Mouse (Mus musculus) heart, embryonic 13.5 days (tissue): ENCODE measurements at regions not wholly inside any gene's neighbourhood (a gene's known extent, or its start where the extent isn't known, plus 50 kb on each side); places are given as distances from the start of the nearest gene placed in this dataset.

Source experiments
- ATAC-seq: fragments of 200-750 bp; cut with Nextera tagmentation; 2 replicates; pipeline ENCODE4 v1.8.0; 2017; ENCODE audit warnings: moderate TSS enrichment; ENCODE audit not compliant: insufficient number of reproducible peaks, low FRiP score, low TSS enrichment; ENCODE audit errors: extremely low read depth
- H3K27ac ChIP-seq: fragments of 300-500 bp; sonication (generic); replicated peaks from 2 replicates; pipeline ENCODE4 v1.5.1; 2015; ENCODE audit warnings: moderate library complexity, mild to moderate bottlenecking, inconsistent platforms
- H3K27me3 ChIP-seq: fragments of 300-500 bp; sonication (generic); replicated peaks from 2 replicates; pipeline ENCODE4 v1.6.1; 2015; ENCODE audit warnings: mild to moderate bottlenecking, inconsistent platforms
- H3K36me3 ChIP-seq: fragments of 300-500 bp; sonication (generic); 2 replicates; pipeline ENCODE4 v1.6.1; 2015; ENCODE audit warnings: mild to moderate bottlenecking, inconsistent platforms
- H3K4me1 ChIP-seq: fragments of 300-500 bp; sonication (generic); 2 replicates; pipeline ENCODE4 v1.6.1; 2015; ENCODE audit warnings: inconsistent platforms
- H3K4me2 ChIP-seq: fragments of 300-500 bp; sonication (generic); 2 replicates; pipeline ENCODE4 v1.6.1; 2015; ENCODE audit warnings: inconsistent platforms, mild to moderate bottlenecking, moderate library complexity
- H3K4me3 ChIP-seq: fragments of 300-500 bp; sonication (generic); 2 replicates; pipeline ENCODE4 v1.5.1; 2015; ENCODE audit warnings: moderate library complexity, mild to moderate bottlenecking, inconsistent platforms
- H3K9ac ChIP-seq: fragments of 300-500 bp; sonication (generic); 2 replicates; pipeline ENCODE4 v1.6.1; 2015; ENCODE audit warnings: inconsistent platforms, mild to moderate bottlenecking, moderate library complexity
- H3K9me3 ChIP-seq: fragments of 300-500 bp; sonication (generic); 2 replicates; pipeline ENCODE4 v1.6.1; 2016; ENCODE audit warnings: inconsistent platforms
- WGBS: fragments of 180-500 bp; shearing (Covaris S2); methylation state at CpG from one replicate; pipeline ENCODE4 v1.1.7; 2015; ENCODE audit warnings: mixed read lengths; 5-methylcytosine and 5-hydroxymethylcytosine counted together

GRCm38 (mm10) chr2:114454901-114455300 lies 199.9 kb downstream of the Dph6 start:
- Histone ChIP-seq H3K27me3 (no peaks in the 10 kb centered on the region), H3K4me2 (no peak overlapping the region), H3K4me1 (no peaks in the 10 kb centered on the region), H3K9ac (no peak overlapping the region), H3K36me3 (no peaks in the 10 kb centered on the region), H3K27ac (no peak overlapping the region), H3K9me3 (no peaks in the 10 kb centered on the region), H3K4me3 (no peak overlapping the region)
- WGBS, result 68% methylated on average over 2 of the region's 2 CpGs
- no peak for ATAC-seq

DNA sequence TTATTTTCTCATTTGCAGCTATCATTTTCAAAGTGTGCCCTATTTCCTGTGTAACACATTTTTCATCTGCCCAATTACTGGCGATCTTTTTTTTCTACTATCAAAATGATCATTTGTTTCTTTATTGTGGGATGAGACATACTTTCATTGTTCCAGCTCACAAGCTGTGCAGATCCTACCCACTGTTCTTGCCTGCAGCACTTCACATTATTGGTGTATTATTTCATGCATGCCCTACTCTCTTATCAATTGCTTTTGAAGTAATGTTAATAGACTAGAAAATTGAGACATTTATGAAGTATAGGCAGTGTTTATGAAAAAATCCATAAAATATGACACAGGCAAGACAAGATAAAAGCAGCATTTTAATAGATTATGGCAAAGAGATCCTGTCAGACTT lies 204.6 kb downstream of the Dph6 start:
- 76% methylated on average over 1 of the region's 1 CpGs for WGBS
- Histone ChIP-seq H3K9ac (no peak overlapping the region), H3K27me3 (no peaks in the 10 kb centered on the region), H3K4me3 (no peak overlapping the region), H3K4me1 (no peaks in the 10 kb centered on the region), H3K36me3 (no peaks in the 10 kb centered on the region), H3K27ac (no peak overlapping the region), H3K9me3 (no peaks in the 10 kb centered on the region), H3K4me2 (no peak overlapping the region)
- no peak for ATAC-seq

DNA sequence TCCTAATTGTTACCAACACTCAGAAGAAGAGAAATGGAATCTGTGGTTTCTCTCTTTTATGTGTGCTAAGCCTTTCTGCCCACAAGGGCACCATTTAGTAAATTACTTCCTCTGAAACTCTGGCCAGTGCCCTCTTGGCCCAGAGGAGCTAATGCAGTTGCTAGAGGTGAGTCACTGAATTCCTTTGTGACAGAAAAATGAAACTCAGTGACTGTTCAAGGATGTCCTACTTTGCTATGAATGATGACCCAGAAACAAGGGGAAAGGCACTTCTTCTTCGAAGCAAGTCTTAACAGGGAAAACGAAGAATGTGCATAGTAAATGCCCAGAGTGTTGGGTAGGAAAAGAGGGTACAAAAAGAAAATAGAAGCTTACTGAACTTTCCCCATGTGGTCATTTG lies 211.0 kb downstream of the Dph6 start:
- H3K9ac ChIP-seq, result no peak overlapping the region
- no peak for ATAC-seq
- H3K9me3 ChIP-seq, result no peaks in the 10 kb centered on the region
- H3K27me3 ChIP-seq, result no peaks in the 10 kb centered on the region
- H3K36me3 ChIP-seq, result no peaks in the 10 kb centered on the region
- H3K4me3 ChIP-seq, result no peak overlapping the region
- no peaks in the 10 kb centered on the region for H3K4me1 ChIP-seq
- WGBS, result 70% methylated on average over 2 of the region's 2 CpGs
- H3K27ac ChIP-seq, result no peak overlapping the region
- no peak overlapping the region for H3K4me2 ChIP-seq

- no peak overlapping the region for H3K9ac ChIP-seq
- ATAC-seq, result no peak
Observed at GRCm38 (mm10) chr2:114440943-114441342, 213.8 kb downstream of the Dph6 start.

GRCm38 (mm10) chr2:114439668-114440067 lies 215.1 kb downstream of the Dph6 start:
- Histone ChIP-seq H3K27me3 (no peaks in the 10 kb centered on the region), H3K36me3 (no peaks in the 10 kb centered on the region), H3K9ac (no peak overlapping the region), H3K4me3 (no peak overlapping the region), H3K27ac (no peak overlapping the region), H3K9me3 (no peaks in the 10 kb centered on the region), H3K4me2 (no peak overlapping the region), H3K4me1 (no peaks in the 10 kb centered on the region)
- WGBS, result 49% methylated on average over 1 of the region's 1 CpGs
- no peak for ATAC-seq

More at GRCm38 (mm10) chr2:114440943-114441342, 213.8 kb downstream of the Dph6 start:
- H3K4me1 ChIP-seq, result no peaks in the 10 kb centered on the region
- no peaks in the 10 kb centered on the region for H3K36me3 ChIP-seq
- H3K4me2 ChIP-seq, result no peak overlapping the region
- H3K27ac ChIP-seq, result no peak overlapping the region
- 52% methylated on average over 6 of the region's 6 CpGs for WGBS
- H3K9me3 ChIP-seq, result no peaks in the 10 kb centered on the region
- no peak overlapping the region for H3K4me3 ChIP-seq
- no peaks in the 10 kb centered on the region for H3K27me3 ChIP-seq

DNA sequence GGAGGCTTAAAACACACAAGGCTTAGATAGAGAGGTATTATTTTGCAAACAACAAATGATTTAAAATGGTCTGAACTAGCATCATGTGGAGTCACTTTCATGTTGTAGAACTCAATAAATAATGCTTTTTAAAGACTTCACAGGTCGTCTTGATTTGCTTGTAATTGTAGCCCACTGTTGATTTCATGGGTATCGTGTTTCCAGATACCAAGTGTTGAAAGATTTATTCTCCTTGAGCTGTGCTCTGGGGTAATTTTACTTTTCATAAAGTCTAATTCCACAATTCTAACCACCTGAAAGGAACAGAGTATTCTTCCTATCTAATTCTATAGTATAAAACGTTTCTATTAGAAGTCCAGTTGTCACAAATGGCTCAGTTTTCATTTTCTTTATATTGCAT lies 216.7 kb downstream of the Dph6 start:
- H3K27me3 ChIP-seq, result no peaks in the 10 kb centered on the region
- no peak overlapping the region for H3K27ac ChIP-seq
- H3K4me2 ChIP-seq, result no peak overlapping the region
- no peaks in the 10 kb centered on the region for H3K9me3 ChIP-seq
- H3K36me3 ChIP-seq, result no peaks in the 10 kb centered on the region
- H3K4me3 ChIP-seq, result no peak overlapping the region
- H3K4me1 ChIP-seq, result no peaks in the 10 kb centered on the region
- no peak for ATAC-seq
- 36% methylated on average over 3 of the region's 3 CpGs for WGBS
- no peak overlapping the region for H3K9ac ChIP-seq

- Histone ChIP-seq H3K27ac (no peak overlapping the region), H3K9me3 (no peaks in the 10 kb centered on the region), H3K4me1 (no peaks in the 10 kb centered on the region), H3K36me3 (no peaks in the 10 kb centered on the region), H3K27me3 (no peaks in the 10 kb centered on the region), H3K9ac (no peak overlapping the region), H3K4me2 (no peak overlapping the region), H3K4me3 (no peak overlapping the region)
- 76% methylated on average over 10 of the region's 10 CpGs for WGBS
- ATAC-seq, result no peak
Observed at GRCm38 (mm10) chr2:114427426-114428157, 226.3 kb upstream of the Zfp770 start.

DNA sequence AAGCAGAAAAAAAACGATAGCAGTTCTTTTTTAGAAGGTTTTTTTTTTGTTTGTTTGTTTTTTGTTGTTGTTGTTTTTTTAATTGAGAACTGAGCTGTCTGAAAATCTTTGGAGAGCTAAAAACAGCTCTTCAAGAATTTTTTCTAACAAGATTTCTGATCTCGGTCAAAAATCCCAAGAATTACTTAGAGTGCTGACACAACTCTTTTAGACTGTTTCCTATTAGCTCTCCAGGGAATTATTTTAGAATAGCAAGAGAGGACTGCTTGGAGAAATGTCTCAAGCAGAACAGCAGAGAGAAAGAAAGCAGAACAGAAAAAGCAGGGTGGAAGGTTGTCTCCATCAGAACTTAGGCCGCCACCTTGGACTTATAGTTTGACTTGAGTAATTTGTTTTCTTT lies 218.1 kb upstream of the Zfp770 start:
- no peaks in the 10 kb centered on the region for H3K27me3 ChIP-seq
- H3K9me3 ChIP-seq, result peaks cover 4% of the 10 kb centered on the region; the same call in 1 of the 2 replicates
- WGBS, result 49% methylated on average over 3 of the region's 3 CpGs
- H3K4me1 ChIP-seq, result no peaks in the 10 kb centered on the region
- H3K4me2 ChIP-seq, result no peak overlapping the region
- no peaks in the 10 kb centered on the region for H3K36me3 ChIP-seq
- no peak overlapping the region for H3K9ac ChIP-seq
- no peak for ATAC-seq
- H3K4me3 ChIP-seq, result no peak overlapping the region
- no peak overlapping the region for H3K27ac ChIP-seq

DNA sequence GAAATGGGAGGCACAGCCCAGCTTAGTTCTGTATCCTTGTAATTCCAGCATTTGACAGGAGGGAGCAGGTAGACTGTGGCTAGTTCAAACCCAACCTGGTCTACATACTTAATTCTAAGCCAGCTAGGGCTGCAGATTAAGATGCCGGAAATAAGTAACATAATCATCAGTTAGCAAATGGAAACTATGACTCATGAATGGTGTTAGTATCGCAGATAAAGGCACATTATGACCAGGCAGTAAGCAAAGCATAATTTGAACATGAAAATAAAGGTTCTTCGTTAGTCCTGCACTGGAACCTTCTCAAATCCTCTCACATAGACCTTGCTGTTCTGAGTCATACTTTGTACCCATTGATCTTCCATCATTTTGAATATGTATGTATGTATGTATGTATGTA lies 211.7 kb upstream of the Zfp770 start:
- H3K27ac ChIP-seq, result no peak overlapping the region
- no peaks in the 10 kb centered on the region for H3K27me3 ChIP-seq
- no peaks in the 10 kb centered on the region for H3K9me3 ChIP-seq
- no peak overlapping the region for H3K4me2 ChIP-seq
- 70% methylated on average over 3 of the region's 3 CpGs for WGBS
- H3K36me3 ChIP-seq, result no peaks in the 10 kb centered on the region
- H3K4me1 ChIP-seq, result no peaks in the 10 kb centered on the region
- H3K9ac ChIP-seq, result no peak overlapping the region
- ATAC-seq, result no peak
- no peak overlapping the region for H3K4me3 ChIP-seq

GRCm38 (mm10) chr2:114411940-114412715 lies 210.9 kb upstream of the Zfp770 start:
- H3K36me3 ChIP-seq, result no peaks in the 10 kb centered on the region
- 51% methylated on average over 17 of the region's 17 CpGs for WGBS
- ATAC-seq, result no peak

GRCm38 (mm10) chr2:114410717-114411116 lies 209.4 kb upstream of the Zfp770 start:
- no peak overlapping the region for H3K4me3 ChIP-seq
- 70% methylated on average over 3 of the region's 3 CpGs for WGBS
- no peak for ATAC-seq

More at GRCm38 (mm10) chr2:114411940-114412715, 210.9 kb upstream of the Zfp770 start:
- Histone ChIP-seq H3K4me2 (no peak overlapping the region), H3K9ac (no peak overlapping the region), H3K4me1 (no peaks in the 10 kb centered on the region), H3K9me3 (no peaks in the 10 kb centered on the region), H3K27ac (no peak overlapping the region), H3K4me3 (no peak overlapping the region), H3K27me3 (no peaks in the 10 kb centered on the region)

DNA sequence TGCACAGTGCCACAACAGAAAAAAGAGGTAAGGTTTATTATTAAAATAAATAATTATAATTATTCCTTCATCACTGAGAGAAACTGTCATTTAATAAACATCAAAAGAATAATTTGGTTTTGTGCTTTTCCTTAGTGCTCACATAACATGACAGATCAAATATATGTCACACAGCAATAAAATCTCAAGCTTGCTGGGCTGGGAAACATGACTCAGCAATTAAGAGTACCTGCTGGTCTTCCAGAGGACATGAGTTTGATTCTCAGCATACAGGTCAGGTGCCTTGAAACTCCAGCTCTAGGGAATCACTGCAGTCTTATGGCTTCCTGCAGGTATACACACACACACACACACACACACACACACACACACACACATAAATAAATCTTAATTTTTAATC lies 208.3 kb upstream of the Zfp770 start:
- Histone ChIP-seq H3K27ac (no peak overlapping the region), H3K9ac (no peak overlapping the region), H3K36me3 (no peaks in the 10 kb centered on the region), H3K4me1 (no peaks in the 10 kb centered on the region), H3K27me3 (no peaks in the 10 kb centered on the region), H3K9me3 (no peaks in the 10 kb centered on the region), H3K4me2 (no peak overlapping the region), H3K4me3 (no peak overlapping the region)
- ATAC-seq, result no peak

More at GRCm38 (mm10) chr2:114410717-114411116, 209.4 kb upstream of the Zfp770 start:
- Histone ChIP-seq H3K27me3 (no peaks in the 10 kb centered on the region), H3K4me1 (no peaks in the 10 kb centered on the region), H3K36me3 (no peaks in the 10 kb centered on the region), H3K4me2 (no peak overlapping the region), H3K27ac (no peak overlapping the region), H3K9me3 (no peaks in the 10 kb centered on the region), H3K9ac (no peak overlapping the region)
